Mouse (Mus musculus): ENCODE data around the gene Zfp385c.
"Not testable (repeated sequence)": the region's sequence is repeated elsewhere in the genome, so short reads cannot be mapped to it uniquely, and the experiment has no call there.

The Zfp385c gene

DNA sequence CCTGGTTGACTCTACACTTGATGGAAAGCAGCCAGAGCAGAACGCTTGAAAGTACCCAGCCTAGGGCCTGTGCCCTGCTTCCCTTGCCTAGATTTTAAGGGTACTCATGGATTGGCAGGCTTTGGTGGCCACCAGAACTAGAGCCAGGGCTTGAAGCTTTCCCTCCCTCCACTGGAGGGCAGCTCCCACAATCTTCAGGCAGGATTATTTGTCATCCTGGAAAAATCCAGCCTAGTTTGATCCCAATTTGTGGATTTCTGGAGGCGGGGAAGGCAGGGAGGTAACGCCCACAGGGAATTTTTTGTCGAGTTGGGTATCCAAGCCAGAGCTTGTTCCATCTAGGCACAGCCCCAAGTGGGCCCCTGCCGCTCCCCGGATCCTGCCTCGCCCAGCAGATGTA, 1.9 kb downstream of the Zfp385c start:
- no peak for DNase-seq (ENCODE audit: low spot score in 2 of 2)

DNA sequence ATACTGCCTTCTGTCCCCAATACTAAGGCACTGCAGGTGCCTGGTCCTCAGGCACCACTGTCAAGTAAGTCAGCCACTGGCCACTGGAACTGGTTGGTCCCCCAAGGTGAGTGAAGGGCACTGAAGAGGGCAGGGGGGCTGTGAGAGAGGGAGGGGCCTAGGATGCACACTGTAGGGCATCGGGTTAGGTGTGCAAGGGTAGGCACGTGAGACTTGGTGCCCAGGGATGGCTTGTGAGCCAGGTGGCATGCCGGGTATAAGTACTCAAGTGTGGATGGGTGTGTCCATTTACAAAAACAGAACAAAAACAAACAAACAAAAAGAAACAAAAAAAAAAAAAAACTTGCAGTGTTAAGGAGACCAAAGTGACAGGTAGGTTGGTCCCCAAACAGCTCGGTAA, 3.8 kb downstream of the Zfp385c start:
- no peak for DNase-seq (ENCODE audit: low spot score in 2 of 2)

DNA sequence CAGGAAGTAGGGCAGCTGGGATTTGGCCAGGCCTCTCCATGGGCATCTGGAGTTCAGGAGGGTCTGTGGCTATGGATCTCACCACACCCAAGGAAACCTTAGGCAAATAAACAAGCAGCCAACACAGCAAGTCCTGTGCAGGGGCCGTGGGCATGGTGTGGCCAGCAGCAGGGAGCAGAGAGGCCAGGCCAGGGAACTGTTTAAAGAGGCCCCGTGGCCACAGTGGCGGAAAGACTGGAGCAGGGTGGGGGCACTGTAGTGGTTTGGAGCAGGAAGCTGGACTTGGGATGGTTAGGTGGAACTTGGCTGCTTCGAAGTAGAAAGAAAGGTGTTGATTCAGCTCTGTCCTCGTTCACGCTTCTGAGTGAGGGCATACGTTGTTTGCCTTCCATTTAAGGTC, 5.0 kb downstream of the Zfp385c start:
- no peak for DNase-seq (ENCODE audit: low spot score in 2 of 2)

DNA sequence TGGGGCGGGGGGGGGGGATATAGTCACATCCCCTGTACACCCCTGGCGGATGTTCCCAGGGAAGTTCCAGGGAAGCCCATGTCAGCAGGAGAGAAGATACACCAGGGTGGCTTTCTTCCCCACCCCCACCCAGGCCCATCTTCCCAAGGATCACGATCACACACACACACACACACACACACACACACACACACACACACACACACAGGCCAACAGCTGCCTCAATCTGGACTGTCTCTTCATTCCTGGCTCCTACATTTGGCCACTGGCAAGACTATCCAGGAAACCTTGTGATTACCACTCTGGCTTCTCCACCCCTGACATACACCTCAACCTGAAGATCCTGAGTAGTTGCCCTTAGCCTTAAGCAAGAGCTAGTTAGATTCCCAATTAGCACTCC, 6.9 kb downstream of the Zfp385c start:
- no peak for DNase-seq (ENCODE audit: low spot score in 2 of 2)

DNA sequence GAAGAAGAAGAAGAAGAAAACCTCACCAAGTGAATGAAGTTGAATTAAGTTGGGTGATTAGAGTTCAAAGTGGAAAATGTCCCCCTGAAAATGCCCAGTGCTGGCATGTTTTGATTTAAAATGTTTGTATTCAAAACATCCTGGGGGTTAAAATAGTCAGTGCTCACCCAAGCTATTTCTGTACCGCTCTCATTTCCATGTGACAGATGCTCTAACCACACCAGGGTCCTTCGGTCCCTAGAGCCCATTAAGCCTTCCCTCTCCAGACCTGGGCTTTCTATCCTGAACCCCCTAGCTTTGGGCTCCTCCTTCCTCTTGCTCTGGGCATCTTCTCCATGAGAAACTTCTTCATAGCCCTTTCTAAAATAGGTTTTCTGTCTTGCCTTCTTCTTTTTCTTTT, 8.2 kb downstream of the Zfp385c start:
- DNase-seq (ENCODE audit: low spot score in 2 of 2) = no peak

DNA sequence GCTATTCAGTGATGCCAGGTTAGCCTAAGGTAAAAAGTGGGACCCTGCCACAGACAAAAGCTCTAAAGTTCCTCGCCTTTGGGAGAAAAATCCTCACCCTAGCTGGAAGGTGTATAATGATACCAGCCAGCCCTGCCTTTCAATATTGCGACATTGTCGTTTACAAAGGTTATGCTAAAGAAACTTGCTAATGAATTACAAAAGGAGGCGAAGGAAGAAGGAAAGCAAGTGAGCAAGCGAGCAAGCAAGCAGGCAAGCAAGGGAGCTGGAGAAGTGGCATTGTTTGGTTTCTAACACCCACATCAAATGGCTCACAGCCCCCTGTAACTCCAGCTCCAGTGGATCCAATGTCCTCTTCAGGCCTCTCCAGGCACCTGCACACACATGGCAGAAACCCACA, 9.7 kb downstream of the Zfp385c start:
- no peak for DNase-seq (ENCODE audit: low spot score in 2 of 2)

DNA sequence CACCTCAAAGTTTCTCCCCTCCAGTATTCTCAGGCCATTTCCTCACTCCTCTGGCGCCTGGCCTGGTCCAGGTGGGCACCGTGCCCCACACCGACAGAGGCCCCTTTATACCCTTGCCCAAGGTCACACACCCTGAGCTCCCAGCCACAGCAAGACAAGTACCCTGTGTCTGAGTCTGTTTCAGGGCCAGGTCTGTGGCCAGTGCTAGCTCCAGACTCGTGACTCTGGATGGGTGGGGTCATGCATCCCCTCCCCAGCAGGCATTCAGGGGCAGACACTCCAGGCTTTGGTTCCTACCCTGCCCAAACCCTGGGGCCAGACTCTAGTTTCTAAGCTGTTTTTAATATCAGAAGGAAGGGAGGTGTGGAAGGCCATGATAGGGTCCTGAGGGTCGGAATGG, 10.4 kb downstream of the Zfp385c start:
- DNase-seq (ENCODE audit: low spot score in 2 of 2) = no peak

DNA sequence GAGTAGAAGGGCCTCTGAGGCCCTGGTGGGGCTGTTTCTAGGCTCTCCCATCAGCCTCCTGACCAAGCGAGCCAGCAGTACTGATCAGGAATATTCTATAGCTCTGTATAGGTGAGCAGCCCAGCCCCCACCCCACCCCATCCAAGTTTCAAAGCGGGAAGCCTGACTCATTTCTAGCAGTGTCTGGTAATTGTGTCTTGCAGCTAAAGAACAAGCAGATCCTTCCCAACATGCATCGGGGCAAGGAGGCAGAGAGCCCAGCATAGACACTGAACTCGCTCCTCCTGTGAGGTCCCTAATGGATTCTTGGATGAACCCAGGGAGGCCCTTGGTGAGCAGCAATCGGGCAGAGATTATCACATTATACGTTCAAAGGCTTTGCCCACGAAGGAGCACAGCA, 14.4 kb downstream of the Zfp385c start:
- DNase-seq (ENCODE audit: low spot score in 2 of 2) = peak; percentile 24 to 37

DNA sequence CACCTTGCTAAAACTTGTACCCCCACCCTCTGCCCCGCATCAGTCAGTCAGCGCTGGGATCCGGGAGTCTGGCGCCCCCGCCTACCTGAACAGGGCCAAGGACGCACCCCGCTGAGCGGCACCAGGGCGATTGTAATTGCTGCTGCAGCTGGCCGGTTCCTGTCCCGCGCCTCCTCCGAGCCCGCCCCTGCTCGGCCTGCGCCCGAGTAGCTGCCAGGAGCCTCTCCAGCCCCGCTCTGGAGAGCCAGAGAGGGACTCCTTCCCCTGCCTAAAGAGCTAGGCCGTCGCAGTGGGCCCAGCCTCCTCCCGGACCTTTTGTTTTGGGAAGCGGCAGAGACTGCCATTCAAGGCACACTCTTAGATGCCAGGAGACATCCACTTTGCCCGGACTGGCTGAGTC, 19.1 kb downstream of the Zfp385c start:
- no peak for DNase-seq (ENCODE audit: low spot score in 2 of 2)

DNA sequence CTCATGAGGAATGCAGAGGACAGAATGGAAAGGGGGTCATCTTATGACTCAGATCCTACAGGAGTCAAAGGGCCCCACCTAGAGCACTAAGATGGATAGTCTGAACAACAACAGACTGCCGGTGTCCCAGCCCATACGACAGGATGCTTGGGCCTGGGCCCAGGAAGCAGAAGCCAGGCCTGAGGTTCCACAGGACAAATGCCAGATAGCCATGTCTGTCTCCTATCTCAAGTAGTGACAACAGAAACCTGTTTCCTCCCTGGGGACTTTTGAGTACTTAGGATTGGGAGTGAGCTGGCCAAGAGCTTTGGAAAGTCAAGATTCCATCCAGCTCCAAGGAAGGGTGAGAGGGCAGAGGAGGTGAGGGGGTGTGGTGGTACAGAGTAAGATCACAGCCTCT, 20.3 kb downstream of the Zfp385c start:
- DNase-seq (ENCODE audit: low spot score in 2 of 2) = no peak

DNA sequence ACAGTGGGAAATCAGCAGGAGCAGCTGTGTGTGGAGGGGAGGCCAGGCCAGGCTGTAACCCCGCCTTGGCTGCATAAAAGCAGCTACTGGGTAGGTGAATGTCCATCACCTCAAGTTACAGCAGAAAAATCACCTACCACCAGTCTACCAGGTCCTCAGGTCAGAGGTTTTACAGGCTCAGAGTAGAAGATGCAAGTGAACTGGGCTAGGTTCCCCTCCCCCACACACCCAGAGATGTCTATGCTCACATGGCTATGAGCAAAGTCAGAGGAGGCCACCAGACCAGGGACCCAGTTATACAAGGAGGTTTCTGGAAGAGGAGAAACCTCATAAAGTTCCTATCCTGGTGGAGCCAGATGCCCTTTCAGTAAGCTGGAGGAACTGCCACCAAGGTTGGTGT, 21.2 kb downstream of the Zfp385c start:
- no peak for DNase-seq (ENCODE audit: low spot score in 2 of 2)

DNA sequence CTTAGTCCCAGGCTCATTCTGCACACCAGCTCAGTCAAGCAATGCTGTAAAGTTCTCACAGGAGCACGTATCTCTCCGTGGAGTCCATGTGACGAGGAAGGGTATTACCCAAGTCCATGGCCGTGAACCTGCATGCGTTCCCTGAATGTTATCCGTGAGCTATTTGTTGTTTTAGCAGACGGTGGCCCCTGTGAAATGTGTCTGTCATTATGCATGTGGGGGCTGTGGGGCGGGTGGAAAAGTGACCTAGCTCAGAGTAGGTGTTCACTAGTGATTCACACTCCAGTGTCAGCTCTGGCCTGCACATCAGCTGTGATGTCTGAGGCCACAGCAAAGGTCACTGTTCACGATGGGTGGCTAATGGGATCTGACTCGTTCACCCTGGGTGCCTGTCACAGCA, 32.4 kb downstream of the Zfp385c start:
- DNase-seq (ENCODE audit: low spot score in 2 of 2) = no peak

DNA sequence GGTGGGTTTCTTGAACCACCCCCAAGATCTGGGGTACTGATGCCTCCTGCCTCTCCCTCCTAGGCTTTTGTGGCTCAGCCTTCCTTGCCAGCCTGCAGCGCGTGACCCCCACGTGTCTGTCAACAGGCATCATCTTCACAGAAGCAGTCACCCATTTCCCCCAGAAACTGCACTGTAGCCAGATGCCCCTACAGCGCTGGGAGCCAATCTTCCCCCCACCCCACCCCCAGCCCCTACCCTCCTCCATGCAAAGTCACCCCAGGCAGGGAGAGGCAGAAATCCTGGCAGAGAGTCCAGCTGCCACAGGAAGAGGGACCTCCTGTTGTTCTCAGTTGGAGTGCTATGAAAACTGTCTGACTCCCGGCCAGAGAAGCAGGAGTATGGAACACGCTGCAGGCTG, 35.8 kb downstream of the Zfp385c start:
- DNase-seq (ENCODE audit: low spot score in 2 of 2) = no peak

DNA sequence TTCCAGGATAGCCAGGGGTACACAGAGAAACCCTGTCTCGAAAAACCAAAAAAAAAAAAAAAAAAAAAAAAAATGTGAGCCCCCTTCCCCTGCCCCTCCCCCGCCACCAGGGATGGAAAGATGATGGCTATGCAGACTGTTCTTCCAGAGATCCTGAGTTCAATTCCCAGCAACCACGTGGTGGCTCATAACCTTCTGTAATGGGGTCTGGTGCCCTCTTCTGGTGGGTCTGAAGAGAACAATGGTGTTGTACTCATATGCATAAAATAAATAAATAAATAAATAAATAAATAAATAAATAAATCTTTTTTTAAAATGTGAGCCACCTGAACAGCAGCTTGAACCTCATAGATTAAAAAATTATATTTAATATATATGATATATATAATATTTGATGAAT, 36.7 kb downstream of the Zfp385c start:
- DNase-seq (ENCODE audit: low spot score in 2 of 2) = not testable (repeated sequence)

DNA sequence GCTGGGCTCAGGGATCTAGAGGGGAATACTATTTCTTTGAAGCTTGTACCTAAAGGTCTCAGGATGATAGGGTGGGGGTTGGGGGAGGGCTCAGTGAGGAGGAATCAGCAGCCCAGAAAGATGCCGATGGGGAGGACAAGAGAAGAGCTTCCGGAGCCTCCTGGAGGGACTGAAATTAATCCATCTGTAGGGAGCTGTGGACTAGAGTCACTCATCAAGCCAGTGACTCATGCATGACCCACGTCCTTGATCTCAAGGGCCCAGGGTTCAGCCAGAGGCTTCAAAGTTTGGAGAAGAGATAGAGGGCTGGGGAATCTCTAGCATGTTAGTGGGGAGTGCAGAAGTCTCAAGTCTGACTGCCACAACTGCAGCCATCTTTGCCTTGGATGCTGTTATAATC, 40.5 kb downstream of the Zfp385c start:
- no peak for DNase-seq (ENCODE audit: low spot score in 2 of 2)

DNA sequence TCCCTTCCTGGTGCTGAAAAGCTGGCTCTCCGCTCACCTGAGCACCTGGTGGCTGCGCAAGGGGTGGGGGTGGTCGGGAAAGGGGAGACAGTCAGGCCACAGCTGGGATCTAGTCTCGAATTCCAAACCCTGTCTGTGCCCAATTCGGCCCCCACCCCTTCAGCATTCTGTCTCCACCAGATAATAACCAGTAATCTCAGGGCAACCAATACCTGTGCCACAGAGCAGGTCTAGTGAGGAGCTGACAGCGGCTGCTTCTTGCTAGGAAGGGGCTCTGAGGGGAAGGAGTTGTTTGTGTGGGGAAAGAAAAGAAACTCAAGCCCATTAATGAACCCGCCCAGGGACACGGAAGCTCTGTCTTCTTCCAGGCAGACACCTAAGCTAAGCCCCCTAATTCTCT, 41.0 kb downstream of the Zfp385c start:
- no peak for DNase-seq (ENCODE audit: low spot score in 2 of 2)

DNA sequence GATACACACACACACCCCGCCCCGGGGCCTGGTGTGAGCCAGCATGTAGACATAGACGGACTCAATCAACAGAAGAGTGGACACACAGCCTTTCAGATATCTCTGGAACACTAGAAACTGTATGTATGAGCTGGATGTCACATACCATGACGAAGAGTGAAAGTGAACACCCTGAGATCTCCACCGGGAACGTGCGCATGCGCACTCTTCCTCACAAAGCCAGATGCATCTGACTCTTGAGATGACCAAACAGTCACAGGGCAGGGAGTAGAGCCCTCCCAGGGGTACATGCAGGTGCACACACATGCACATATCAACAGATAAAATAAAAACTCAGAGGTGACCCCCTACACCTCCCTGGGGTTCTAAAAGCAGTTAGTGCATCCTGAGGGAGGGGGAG, 43.9 kb downstream of the Zfp385c start:
- DNase-seq (ENCODE audit: low spot score in 2 of 2) = no peak

DNA sequence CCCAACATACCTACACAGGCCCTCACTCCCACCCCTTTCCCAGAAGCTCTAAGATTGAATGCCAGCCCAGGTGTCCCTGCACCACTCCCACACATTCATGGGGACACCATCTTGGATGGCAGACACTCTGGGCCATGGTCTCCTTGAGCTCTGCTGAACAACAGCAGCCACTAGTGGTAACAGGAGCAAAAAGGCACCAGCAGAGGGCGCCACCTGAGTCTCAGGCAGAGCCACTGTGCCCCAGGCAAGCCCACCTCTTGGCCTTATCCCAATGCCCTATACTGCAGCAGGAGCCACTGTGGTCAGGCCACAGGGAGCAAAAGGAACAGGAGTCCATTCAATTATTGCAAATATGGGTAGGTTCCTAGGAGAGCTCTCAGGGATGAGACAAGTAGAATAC, 46.0 kb downstream of the Zfp385c start:
- DNase-seq (ENCODE audit: low spot score in 2 of 2) = no peak

DNA sequence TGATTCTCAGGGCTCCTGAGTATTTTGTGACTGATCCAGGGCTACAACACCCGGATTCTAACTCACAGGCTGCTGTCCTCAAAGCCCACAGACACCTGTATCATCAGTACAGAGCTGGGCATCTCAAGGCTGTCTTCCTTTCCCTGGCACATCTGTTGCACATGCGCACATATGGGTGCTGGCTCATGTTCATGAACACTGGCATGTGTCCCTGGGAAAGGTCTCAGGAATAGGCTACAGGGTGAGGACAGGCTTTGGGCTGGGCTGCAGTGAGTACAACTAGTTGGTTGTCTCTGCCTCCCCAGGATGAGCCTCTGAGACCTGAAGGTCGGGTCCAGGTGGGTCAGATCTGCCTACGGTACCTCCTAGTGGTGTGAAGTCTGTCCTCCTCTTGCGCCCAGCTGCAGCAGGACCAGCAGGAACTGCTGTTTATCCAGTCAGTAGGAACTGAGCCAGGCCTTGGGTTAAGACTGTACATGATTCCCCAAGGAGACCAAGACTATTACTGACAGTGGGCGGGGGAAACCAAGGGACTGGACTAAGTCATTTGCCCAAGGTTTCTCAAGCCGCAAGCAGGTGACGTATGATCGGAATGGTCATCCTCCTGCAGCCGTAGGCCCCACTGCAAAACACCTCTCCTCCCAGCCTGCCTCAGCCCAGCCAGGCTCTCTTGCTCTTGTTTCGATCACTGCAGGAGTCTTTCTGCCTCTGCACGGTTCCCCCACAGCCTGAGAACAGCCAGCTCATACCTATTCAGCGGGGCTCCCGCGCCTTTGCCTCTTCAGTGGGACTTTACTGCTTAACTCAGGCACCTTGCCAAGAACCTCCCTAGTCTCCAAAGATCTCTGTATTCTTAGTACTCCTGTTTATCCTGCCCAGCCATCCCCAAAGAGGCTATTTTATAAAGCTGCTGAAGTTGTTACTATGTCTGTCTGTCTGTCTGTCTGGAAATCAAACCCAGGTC, 48.4 kb downstream of the Zfp385c start:
- no peak for DNase-seq (ENCODE audit: low spot score in 2 of 2)

DNA sequence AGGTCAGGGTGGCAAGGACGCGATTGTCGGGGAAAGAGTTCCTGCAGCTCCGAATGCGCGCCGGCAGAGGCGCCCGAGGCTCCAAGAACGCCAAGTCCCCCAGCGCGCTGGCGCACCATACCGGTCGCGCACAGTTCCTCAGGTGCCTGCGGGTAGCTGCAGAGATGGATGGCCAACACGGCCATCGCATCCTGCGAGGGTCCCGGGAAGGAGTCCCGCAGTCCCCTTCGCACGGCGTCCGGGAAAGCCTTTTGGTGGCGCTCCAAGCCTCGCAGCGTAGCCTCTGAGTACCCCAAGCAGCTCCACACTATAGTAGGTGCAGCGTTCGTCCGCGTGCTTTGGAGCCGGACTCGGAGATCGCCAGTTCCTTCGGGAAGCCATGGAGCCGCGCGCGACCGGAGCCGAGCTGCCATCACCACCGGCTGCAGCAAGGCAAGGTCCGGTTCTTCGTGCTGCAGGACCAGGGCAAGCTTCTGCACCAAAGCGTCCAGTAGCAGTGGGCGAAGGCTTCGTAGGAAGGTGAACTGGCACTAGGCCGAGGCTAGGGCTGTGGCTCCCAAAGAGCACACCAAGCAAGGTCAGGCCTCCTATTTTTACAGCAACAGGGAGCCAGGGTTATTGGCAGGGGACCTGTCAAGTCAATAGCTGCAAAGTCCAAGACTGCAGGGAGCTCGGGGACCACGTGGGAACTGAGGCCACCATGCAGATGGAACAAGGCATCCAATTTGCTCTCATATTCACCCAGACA, 51.9 kb downstream of the Zfp385c start:
- DNase-seq (ENCODE audit: low spot score in 2 of 2) = peak; percentile 64

DNA sequence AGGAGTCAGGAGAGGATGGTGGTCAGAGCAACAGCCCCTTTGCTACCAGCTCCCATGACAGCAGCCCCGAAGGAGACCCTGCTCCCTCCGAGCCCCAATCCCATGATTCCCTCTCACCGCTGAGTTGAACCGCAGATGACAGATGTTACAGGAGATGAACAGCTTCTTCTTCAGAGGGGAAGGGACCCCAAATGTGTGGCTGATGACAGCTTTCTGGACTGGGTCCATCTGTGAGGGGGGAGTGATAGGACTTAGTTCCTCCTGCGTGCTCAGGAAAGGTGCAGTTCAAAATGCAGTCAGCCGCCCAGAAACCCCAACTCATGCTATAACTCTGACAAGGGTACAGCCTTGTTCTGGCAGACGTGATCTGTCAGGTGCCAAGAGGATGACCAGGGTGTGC, 57.7 kb downstream of the Zfp385c start:
- DNase-seq (ENCODE audit: low spot score in 2 of 2) = no peak

DNA sequence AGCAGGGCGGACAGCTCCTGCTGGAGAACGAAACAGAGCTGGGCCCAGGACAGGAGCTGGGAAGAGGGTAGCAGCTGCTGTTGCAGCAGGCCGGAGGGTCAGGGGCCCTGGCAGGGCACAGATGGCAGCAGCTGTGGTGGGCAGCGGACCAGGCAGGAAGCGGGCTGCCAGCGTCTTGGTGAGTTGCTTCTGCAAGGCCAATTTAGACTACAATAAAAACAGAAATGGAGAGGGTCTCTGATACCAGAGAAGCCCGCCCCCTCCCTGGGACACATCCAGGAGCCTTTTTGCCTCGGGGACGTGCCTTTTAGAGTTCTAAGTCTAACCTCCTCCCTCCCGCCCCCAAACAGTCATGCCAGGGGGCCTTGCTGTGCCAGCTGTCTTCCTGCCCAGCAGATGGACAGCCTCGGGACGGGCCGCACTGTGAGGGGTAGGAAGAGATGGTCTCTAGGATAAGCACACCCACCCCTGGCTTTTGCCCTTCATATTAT, 63.3 kb downstream of the Zfp385c start:
- no peak for DNase-seq (ENCODE audit: low spot score in 2 of 2)

DNA sequence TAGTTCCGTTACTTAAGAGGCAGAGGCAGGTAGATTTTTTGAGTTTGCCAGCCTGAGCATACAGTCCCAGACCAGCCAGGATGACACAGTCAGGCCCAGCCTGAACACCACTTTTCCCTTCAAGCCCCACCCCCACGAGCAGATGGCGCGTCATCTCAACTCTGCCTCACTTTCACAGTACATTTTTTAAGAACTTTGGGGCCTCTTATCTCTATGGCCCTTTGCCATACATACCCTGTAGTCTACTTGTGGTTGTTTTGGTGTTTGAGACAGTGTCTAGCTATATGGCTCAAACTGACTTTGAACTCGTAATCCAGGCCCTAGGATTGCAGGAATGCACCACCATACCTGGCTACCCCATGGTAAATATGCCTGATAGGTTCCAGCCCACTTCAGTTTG, 64.2 kb downstream of the Zfp385c start:
- no peak for DNase-seq (ENCODE audit: low spot score in 2 of 2)
